Mouse (Mus musculus): ENCODE measurements around the gene Terb1.

Gene Terb1

DNA sequence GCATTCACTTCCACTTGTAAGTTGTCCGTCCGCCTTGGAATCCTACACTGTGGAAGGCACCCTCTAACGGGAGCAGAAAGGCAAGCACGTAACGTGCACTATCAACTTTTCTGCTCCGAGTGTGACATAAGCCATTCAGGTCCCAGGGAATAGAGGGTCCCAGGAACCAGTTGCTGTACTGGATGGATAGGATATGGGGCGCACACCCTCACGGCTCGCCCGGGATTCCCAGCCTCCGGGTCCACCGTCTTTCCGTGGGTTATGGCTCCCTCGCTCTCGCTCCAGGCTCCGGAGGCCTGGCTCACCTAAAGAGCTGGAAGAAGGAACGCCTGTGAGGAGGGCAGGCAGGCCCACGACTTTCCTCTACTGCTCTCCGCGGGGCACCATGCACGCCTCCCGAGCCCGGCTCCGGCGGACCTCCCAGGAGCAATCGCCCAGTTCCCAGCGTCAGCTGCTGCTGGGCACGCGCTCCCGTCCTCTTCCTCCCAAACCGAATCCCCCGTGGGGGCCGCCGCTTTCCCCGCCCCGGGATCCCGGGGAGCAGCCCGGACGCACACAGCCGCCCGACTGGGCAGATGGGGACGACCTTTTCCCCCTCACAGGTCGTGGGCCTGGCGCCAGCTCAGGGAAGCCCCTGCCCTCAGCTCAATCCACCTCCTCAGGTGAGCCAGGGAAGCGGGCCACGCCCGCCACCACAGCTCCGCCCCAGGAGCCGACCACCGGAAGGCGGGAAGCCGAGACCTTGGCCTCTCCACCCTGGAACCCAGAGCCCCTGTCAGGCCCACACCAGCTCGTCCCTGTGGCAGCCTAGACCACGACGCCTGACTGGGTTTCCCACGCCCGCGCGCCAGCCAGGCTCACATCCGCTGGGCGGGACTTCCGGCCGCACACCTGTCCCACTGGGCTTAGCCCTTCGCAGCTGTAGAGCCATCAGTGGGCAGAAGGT lies at the start of gene Terb1:
Terb1 (minus strand) TSS at position 850 of the 946 bp plus-strand sequence.
- DNase-seq (ENCODE audit: extremely low spot score) = peak; percentile 50

DNA sequence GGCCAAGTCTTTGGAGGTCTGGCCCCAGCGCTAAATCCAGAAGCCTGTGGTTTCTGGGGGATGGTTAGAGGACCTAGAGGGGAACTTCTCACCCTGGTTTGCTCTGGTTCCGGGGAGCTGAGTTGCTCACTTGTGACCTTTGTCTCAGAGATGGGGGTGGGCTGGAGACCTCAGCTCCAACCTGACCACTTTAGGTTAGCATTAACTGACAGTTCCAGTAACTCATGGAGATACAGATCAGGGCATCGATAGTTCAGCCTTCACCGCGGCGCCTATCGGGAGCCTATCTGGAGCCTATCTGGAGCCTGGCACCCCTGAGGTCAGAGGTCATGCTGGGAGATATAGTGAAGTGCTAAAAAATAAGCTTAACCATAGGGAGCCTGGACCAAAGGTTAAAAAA lies 47.5 kb upstream of the Terb1 start:
- DNase-seq (ENCODE audit: extremely low spot score) = no peak

GRCm38 (mm10) chr8:104555191-104555590 lies 45.5 kb upstream of the Terb1 start:
- no peak for DNase-seq (ENCODE audit: extremely low spot score)

DNA sequence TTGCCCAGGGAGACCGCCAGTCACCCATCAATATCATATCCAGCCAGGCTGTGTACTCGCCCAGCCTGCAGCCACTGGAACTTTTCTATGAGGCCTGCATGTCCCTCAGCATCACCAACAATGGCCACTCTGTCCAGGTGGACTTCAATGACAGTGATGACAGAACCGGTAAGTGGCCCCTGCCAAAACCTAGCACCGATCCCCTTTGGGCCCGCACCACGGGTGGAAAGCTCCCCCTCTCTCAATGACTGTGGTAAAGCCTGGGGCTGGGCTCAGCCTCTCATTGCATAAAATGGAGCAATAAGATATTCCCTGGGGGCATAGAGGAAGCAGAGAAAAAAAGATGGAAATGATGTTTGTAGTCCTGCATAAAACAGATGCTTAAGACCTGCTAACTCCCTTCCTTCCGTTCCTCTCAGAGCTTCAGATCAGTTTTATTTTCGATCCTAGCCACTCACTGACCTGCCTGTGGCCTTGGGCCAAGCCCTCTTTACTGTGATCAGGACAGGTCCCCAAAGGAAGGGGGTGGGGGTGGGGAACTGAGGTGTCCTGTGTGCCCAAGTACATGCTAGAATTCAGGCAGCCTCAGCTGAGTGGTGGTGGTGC lies 33.8 kb upstream of the Terb1 start:
- DNase-seq (ENCODE audit: extremely low spot score) = no peak

- DNase-seq (ENCODE audit: extremely low spot score) = no peak
Observed at GRCm38 (mm10) chr8:104542160-104542559, 32.5 kb upstream of the Terb1 start.

DNA sequence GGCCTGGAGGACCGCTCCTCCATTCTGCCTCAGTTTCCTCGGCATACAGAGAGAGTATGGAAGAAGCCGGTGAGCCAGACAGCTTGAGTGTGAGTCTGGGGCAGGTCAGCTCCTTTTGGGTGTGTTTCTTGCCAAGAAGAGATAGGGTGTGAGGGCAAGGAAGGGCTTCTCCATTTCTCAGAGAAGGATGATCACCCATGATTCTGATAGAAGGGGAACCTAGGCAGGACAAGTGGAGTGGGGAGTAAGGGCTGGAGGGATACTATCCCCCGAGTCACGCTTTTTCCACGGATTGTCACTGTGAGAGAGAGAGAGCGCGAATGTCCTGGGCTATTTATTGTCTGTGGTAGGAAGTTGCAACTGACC lies 31.8 kb upstream of the Terb1 start:
- DNase-seq (ENCODE audit: extremely low spot score) = no peak

- peak; percentile 32 for DNase-seq (ENCODE audit: extremely low spot score)
Observed at GRCm38 (mm10) chr8:104540710-104541514, 31.2 kb upstream of the Terb1 start.

GRCm38 (mm10) chr8:104540238-104540637 lies 30.5 kb upstream of the Terb1 start:
- DNase-seq (ENCODE audit: extremely low spot score) = no peak

- no peak for DNase-seq (ENCODE audit: extremely low spot score)
Observed at GRCm38 (mm10) chr8:104539566-104539965, 29.9 kb upstream of the Terb1 start.

DNA sequence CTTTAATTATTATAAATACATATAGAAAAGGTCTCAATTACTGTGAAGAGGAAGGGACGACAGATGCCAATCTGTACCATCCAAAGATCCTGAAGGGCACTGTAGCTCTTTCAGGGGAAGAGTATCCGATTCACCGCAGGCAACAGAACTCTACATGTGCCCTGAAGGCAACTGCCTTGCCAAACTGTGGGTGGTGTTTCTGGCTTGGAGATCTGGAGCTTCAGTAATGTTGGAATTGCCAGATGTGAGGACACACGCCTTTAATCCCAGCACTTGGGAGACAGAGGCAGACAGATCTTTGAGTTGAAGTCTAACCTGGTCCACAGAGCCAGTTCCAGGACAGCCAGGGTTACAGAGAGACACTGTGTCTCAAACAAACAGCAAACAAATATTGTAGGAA lies 29.2 kb upstream of the Terb1 start:
- DNase-seq (ENCODE audit: extremely low spot score) = no peak

DNA sequence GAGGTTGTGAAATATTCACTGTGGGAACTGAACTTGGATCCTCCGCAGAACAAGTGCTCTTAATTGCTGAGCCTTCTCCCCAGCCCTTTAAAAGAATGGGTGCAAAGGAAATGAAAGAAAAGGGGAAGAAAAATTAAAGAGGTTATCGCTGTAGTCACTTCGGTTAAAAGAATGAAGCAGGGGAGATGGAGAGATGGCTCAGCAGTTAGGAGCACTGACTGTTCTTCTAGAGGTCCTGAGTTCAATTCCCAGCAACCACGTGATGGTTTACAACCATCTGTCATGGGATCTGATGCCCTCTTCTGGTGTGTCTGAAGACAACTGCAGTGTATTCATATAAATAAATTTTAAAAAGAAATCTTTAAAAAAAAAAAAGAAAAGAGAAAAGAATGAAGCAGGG lies 26.3 kb upstream of the Terb1 start:
- no peak for DNase-seq (ENCODE audit: extremely low spot score)

- DNase-seq (ENCODE audit: extremely low spot score) = no peak
Observed at GRCm38 (mm10) chr8:104535378-104535777, 25.7 kb upstream of the Terb1 start.

DNA sequence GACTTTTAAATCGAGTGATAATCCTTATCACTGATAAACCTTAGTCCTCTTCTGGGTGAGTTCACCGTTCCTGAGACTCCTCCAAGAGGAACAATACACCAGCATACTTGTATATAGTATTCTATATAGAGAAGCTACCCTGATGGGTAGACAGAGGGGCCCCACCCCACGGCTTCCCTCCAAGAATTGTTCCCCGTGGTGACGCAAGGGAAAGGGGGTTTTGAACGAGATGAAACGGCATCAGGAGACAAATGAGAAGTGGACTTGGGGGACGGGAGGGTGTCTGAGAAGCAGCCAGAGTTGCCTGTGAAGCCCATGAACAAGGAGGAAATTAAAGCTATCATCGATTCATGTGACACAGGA lies 25.1 kb upstream of the Terb1 start:
- DNase-seq (ENCODE audit: extremely low spot score) = no peak

- DNase-seq (ENCODE audit: extremely low spot score) = peak; percentile 93
Observed at GRCm38 (mm10) chr8:104533971-104534778, 24.5 kb upstream of the Terb1 start, which contains the start of the genes Nae1 and Car7. Nae1 (minus strand) TSS chr8:104534637. Car7 (plus strand) TSS chr8:104534689.

DNA sequence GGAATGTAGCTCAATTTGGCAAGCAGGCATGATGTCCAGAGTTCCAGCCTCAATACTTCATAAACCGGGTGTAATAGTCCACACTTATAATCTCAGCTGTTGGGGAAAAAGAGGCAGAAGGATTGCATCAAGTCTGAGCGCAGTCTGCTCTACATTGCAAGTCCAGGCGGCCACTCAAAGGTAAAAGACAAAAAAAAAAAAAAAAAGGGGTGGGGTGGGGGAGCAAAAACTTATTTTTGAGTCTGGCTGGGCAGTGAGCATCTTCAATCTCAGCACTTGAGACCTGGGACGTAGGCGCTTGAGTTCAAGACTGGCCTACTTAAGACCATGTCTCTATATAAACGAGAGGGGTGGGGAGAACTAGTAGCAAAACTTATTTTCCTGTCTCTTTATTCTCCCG lies 23.8 kb upstream of the Terb1 start:
- DNase-seq (ENCODE audit: extremely low spot score) = no peak

- no peak for DNase-seq (ENCODE audit: extremely low spot score)
Observed at GRCm38 (mm10) chr8:104529671-104530070, 20.0 kb upstream of the Terb1 start.

GRCm38 (mm10) chr8:104517872-104518271 lies 8.2 kb upstream of the Terb1 start:
- DNase-seq (ENCODE audit: extremely low spot score) = no peak

DNA sequence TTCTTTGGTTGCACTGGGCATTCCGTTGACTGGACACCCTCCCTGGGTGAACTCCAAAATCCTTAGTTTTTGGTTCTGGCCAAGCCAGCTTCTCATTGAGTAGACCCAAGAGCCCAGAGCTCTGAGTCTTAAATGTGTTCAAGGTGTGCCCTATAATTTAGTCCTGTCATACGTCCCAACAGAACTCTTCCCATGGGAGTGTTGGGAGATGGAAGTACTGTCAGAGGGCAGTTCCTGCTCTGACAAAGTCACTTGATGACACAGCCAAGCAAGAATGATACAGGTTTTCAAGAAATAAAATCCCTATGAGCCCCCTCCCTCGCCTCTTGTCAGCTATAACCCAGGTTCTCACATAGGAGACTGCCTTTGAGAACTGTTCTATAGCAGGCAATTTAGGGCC lies 424 bp upstream of the Terb1 start:
- DNase-seq (ENCODE audit: extremely low spot score) = peak; percentile 3

DNA sequence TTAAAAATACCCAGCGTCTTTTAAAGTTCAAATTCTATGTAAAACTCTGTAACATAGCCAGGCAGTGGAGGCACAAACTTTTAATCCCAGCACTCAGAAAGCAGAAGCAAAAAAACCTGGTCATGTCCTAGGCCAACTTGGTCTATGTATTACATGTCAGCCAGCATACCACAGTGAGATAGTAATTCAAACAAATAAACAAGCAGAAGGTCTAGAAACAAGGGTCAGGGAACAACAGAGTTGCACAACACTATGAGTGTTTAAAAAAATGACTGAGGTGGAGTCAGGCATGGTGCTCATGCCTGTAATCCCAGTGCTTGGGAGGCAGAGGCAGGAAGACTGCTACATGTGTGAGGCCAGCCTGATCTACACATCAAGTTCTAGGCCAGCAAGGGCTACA lies 30.6 kb downstream of the Terb1 start:
- no peak for DNase-seq (ENCODE audit: extremely low spot score)

DNA sequence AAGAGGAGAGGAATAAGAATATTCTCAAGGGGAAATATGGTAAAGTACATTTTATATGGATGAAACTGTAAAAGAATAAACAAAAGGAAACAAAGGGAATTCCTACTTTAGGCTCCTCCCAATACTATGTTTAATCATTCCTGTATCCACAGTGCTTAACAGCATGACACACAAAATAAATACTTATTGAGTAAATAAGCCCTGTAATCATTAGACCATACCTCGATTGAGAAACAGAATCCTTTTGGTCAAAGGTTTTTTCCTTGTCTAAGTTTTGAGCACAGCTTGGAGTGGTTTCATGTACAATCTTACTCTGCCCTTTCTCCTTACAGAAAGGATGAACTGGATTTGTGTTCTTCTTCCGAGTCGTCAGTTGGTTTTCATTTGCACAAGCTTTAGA lies 37.2 kb downstream of the Terb1 start:
- DNase-seq (ENCODE audit: extremely low spot score) = no peak

DNA sequence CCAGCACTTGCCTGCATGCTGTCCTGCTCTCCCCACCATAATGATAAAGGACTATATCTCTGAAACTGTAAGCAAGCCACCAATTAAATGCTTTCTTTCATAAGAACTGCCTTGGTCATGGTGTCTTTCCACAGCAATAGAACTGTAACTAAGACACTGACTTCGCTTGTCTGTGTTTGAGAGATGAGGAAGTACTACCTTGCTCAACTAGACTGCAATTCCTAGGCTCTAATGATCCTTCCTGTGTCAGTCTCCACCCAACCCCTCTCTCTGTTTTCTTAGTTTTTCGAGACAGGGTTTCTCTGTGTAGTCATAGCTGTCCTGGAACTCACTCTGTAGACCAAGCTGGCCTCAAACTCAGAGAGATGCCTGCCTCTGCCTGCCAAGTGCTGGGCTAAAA lies 42.2 kb downstream of the Terb1 start:
- DNase-seq (ENCODE audit: extremely low spot score) = no peak

GRCm38 (mm10) chr8:104452177-104452576 lies 57.5 kb downstream of the Terb1 start:
- DNase-seq (ENCODE audit: extremely low spot score) = no peak

Data from embryo, embryonic 9.5 days (tissue).